Mouse (Mus musculus) lung, embryonic 14.5 days (tissue): ENCODE measurements at regions not wholly inside any gene's neighbourhood (a gene's known extent, or its start where the extent isn't known, plus 50 kb on each side); places are given as distances from the start of the nearest gene placed in this dataset.
A peak's percentile ranks its signal among the peaks of the same experiment; 100 is the strongest.

Experiments used
- ATAC-seq: fragments of 200-750 bp; cut with Nextera tagmentation; 2 replicates; pipeline ENCODE4 v1.8.0; 2017; ENCODE audit warnings: mild to moderate bottlenecking, moderate TSS enrichment, moderate library complexity; ENCODE audit not compliant: insufficient read depth
- DNase-seq: peaks from one replicate; pipeline ENCODE4 v3.0.0-alpha.2; 2015
- H3K27ac ChIP-seq: fragments of 300-500 bp; sonication (generic); 2 replicates; pipeline ENCODE4 v1.5.1; 2014; ENCODE audit warnings: low read depth, mild to moderate bottlenecking, moderate library complexity
- H3K27me3 ChIP-seq: fragments of 300-500 bp; sonication (generic); 2 replicates; pipeline ENCODE4 v1.6.1; 2014; ENCODE audit warnings: low read length, control low read depth; ENCODE audit not compliant: insufficient read depth
- H3K36me3 ChIP-seq: fragments of 300-500 bp; sonication (generic); 2 replicates; pipeline ENCODE4 v1.6.1; 2014; ENCODE audit warnings: control low read depth; ENCODE audit not compliant: insufficient read depth
- H3K4me1 ChIP-seq: fragments of 300-500 bp; sonication (generic); 2 replicates; pipeline ENCODE4 v1.6.1; 2014; ENCODE audit warnings: antibody characterized with exemption, control low read depth; ENCODE audit not compliant: insufficient read depth
- H3K4me2 ChIP-seq: fragments of 300-500 bp; sonication (generic); 2 replicates; pipeline ENCODE4 v1.6.1; 2014; ENCODE audit warnings: mild to moderate bottlenecking
- H3K4me3 ChIP-seq: fragments of 300-500 bp; sonication (generic); 2 replicates; pipeline ENCODE4 v1.5.1; 2014; ENCODE audit warnings: low read depth, low read length
- H3K9ac ChIP-seq: fragments of 300-500 bp; sonication (generic); 2 replicates; pipeline ENCODE4 v1.6.1; 2014
- H3K9me3 ChIP-seq: fragments of 300-500 bp; sonication (generic); 2 replicates; pipeline ENCODE4 v1.6.1; 2016; ENCODE audit warnings: low read depth, low read length, control low read depth
- CTCF ChIP-seq: IDR thresholded peaks from 2 replicates; pipeline ENCODE4 v1.5.1; 2016; ENCODE audit warnings: antibody characterized with exemption, low read depth
- WGBS: fragments of 180-500 bp; shearing (Covaris S2); extraction: QIAGEN DNeasy Blood & Tissue Kit; methylation state at CpG from one replicate; pipeline ENCODE4 v1.1.7; 2014; 5-methylcytosine and 5-hydroxymethylcytosine counted together

DNA sequence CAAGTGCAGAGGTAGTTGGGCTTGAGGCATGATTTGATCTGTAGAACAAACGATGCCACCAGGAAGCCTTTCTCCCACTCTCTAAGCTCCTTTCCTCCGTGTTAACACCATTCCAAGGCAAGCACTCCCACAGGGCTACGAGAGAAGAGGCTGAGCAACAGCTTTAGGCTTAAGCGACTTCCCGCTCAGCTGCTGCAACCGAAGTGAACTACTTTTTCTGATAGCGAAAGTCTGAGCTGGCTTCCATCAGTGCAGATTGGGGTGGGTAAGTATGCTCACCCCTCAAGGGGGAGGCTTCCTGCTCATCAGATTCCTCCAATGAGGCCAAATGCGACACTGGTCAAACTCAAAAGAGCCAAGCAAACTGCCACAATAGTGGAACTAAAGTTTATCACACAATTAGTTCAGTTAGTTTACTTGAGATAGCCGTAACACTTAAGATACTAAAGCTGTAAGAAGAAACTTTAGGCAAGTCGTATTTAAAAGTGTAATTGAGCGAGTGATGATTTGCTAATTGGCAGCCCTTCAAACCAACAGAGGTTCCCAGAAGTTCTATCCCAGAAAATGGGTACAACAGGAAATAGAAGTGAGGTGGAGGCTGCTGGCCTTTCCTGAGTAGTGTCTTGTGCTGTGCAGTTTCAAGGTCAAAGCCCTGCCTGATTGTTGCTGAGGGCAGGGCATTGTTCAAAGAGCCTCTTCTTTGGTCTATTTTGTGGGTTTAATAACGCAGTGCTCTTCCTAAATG is 115.9 kb upstream of the 9330182O14Rik start:
- peak; percentile 77 for ATAC-seq
- H3K9ac ChIP-seq = no peak overlapping the region
- peaks cover 9% of the 10 kb centered on the region for H3K4me1 ChIP-seq
- no peak for TF ChIP-seq CTCF
- no peaks in the 10 kb centered on the region for H3K27me3 ChIP-seq
- peak overlapping the region; percentile 49 for H3K4me2 ChIP-seq
- no peaks in the 10 kb centered on the region for H3K36me3 ChIP-seq
- peak overlapping the region; percentile 3; the same call in 1 of the 2 replicates for H3K4me3 ChIP-seq
- peak; percentile 68 for DNase-seq
- WGBS = 13% methylated on average over 12 of the region's 12 CpGs
- H3K9me3 ChIP-seq = no peaks in the 10 kb centered on the region
- H3K27ac ChIP-seq = peak overlapping the region; percentile 58; the same call in 1 of the 2 replicates

DNA sequence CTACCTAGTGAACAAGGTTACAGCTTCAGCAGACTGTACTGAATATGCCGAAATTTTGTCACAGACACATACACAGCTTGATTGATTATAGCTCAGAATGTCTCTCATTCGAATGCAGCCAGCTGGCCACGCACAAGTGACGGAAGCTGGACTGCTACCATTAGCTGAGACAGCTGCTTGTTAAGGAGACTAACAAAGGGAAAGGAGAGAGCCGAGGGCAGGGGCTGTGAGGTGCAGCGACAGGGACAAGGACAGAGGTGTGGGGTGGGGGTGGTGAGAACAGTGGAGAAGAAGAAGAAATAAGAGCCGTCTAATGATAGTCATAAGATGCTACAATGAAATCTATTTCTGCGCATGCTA is 115.4 kb upstream of the 9330182O14Rik start:
- H3K9me3 ChIP-seq = no peaks in the 10 kb centered on the region
- no peak overlapping the region for H3K4me3 ChIP-seq
- peaks cover 9% of the 10 kb centered on the region for H3K4me1 ChIP-seq
- peak; percentile 59 for ATAC-seq
- peak; percentile 58 for DNase-seq
- no peak overlapping the region for H3K9ac ChIP-seq
- H3K27me3 ChIP-seq = no peaks in the 10 kb centered on the region
- no peak for TF ChIP-seq CTCF
- 26% methylated on average over 8 of the region's 8 CpGs for WGBS
- no peak overlapping the region for H3K27ac ChIP-seq
- H3K36me3 ChIP-seq = no peaks in the 10 kb centered on the region
- H3K4me2 ChIP-seq = peak overlapping the region; percentile 49

DNA sequence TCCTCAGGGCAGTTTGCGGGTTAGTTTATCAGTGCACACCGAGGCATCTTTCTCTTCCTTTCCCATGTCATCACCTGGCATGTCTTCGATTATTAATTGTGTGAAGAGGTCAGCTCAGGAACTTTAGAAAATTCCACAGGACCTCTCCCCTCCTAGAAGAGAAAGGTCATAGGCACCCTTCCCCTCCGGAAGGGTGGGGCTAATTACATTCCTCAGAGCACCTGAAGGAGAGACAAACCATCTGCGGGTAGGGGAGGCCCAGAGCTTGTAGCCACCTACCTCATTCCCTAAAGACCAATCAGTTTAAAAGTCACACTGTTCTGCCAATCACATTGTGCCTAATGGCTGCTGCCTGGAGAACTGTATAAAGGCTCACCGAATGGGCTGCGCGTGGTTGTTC is 114.9 kb upstream of the 9330182O14Rik start:
- Histone ChIP-seq H3K9ac (no peak overlapping the region), H3K27me3 (no peaks in the 10 kb centered on the region), H3K9me3 (no peaks in the 10 kb centered on the region), H3K4me2 (no peak overlapping the region), H3K4me3 (no peak overlapping the region), H3K27ac (no peak overlapping the region), H3K36me3 (no peaks in the 10 kb centered on the region), H3K4me1 (peaks cover 9% of the 10 kb centered on the region)
- DNase-seq = no peak
- no peak for TF ChIP-seq CTCF
- WGBS = 51% methylated on average over 8 of the region's 8 CpGs
- no peak for ATAC-seq

DNA sequence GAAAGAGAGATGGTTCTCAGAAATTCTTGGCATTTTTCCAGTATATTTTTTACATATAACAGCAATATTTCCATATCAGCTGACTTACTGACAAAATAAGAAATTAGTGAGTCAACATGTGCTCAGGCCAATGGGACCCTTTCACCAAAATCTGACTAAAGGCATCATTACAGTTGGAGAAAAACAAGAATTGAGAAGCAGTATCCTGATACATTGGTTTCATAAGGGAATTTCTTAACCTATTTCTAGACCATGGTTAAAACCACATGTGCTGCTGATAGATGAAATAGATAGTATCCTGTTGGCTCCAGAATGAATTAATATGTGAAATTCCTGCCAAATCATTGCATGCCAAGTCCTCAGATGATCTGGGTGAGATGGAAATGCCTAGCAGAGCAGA is 114.1 kb upstream of the 9330182O14Rik start:
- ATAC-seq (no peak), DNase-seq (no peak)
- Histone ChIP-seq H3K4me2 (no peak overlapping the region), H3K9me3 (no peaks in the 10 kb centered on the region), H3K36me3 (no peaks in the 10 kb centered on the region), H3K27ac (no peak overlapping the region), H3K27me3 (no peaks in the 10 kb centered on the region), H3K4me1 (peaks cover 9% of the 10 kb centered on the region), H3K4me3 (no peak overlapping the region), H3K9ac (no peak overlapping the region)
- no peak for TF ChIP-seq CTCF

DNA sequence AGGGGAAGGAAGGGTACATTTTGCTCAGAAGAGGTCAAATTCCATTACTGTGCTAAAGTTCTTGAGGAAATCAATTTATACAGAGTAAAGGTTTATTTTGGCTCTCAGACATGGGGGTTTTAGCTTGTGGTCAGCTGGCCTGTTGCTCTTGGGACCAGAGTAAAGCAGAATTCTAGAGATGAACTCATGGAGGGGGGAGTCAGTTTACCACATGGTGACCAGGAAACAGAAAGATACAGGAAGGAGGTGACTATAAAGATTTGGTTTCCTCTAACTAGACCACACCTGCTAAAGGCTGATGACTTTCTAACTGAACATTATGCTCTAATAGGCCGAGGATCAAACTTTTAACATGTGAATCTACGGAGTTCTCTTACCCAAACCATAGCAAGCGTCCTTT is 113.5 kb upstream of the 9330182O14Rik start:
- DNase-seq (no peak), ATAC-seq (no peak)
- no peak overlapping the region for H3K27ac ChIP-seq
- no peaks in the 10 kb centered on the region for H3K27me3 ChIP-seq
- H3K36me3 ChIP-seq = no peaks in the 10 kb centered on the region
- no peak overlapping the region for H3K9ac ChIP-seq
- no peak overlapping the region for H3K4me2 ChIP-seq
- no peak overlapping the region for H3K4me3 ChIP-seq
- H3K4me1 ChIP-seq = peaks cover 9% of the 10 kb centered on the region
- 82% methylated on average over 3 of the region's 3 CpGs for WGBS
- no peaks in the 10 kb centered on the region for H3K9me3 ChIP-seq
- TF ChIP-seq CTCF = no peak

DNA sequence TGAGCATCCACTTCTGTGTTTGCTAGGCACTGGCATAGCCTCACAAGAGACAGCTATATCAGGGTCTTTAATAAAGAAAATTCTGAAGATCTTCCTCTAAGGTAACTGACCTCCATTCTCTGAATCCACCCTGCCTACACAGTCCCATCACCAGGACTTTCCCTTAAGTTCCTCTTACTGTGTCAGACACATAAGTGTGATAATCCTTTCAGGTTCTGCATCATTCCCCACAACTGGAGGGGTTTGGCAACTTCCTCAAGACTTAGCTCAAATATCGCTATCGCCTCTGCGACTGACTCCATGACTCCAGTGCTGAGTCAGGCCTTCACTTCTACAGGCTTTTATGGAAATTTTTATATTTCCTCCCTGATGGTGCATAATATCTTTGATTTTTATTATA is 111.0 kb upstream of the 9330182O14Rik start:
- 95% methylated on average over 3 of the region's 3 CpGs for WGBS

DNA sequence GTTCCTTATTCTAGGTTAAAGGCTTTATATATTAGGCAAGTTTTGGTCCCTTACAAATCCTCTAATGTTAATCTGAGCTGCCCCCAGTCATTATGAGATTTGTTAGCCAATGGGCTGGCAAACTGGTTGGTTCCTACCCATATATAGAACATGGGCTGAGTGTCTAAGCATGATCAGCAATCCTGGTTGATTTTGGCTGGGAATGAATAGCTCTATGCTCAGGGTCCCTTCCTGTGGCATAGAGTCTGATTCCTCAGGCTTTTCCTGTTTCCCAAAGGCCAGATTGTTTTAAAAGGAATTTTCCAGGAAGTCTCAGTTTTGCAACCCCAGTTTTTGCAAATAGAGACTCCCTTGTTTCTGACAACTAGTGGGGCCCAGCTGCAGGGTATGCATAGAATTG is 102.1 kb upstream of the 9330182O14Rik start:
- Histone ChIP-seq H3K4me3 (no peak overlapping the region), H3K27ac (no peak overlapping the region), H3K27me3 (no peaks in the 10 kb centered on the region), H3K4me1 (no peaks in the 10 kb centered on the region), H3K9me3 (no peaks in the 10 kb centered on the region), H3K36me3 (no peaks in the 10 kb centered on the region), H3K4me2 (no peak overlapping the region), H3K9ac (no peak overlapping the region)
- no peak for ATAC-seq
- no peak for TF ChIP-seq CTCF
- DNase-seq = no peak

More for the DNA sequence above, 111.0 kb upstream of the 9330182O14Rik start:
- ATAC-seq (no peak), DNase-seq (no peak)
- H3K4me3 ChIP-seq = no peak overlapping the region
- no peaks in the 10 kb centered on the region for H3K36me3 ChIP-seq
- peaks cover 9% of the 10 kb centered on the region for H3K4me1 ChIP-seq
- no peaks in the 10 kb centered on the region for H3K9me3 ChIP-seq
- H3K4me2 ChIP-seq = no peak overlapping the region
- TF ChIP-seq CTCF = no peak
- H3K9ac ChIP-seq = no peak overlapping the region
- H3K27me3 ChIP-seq = no peaks in the 10 kb centered on the region
- H3K27ac ChIP-seq = no peak overlapping the region
